Mouse (Mus musculus) spleen, embryonic (tissue): ENCODE results near the gene Anapc7.
"Not testable (repeated sequence)": the region's sequence is repeated elsewhere in the genome, so short reads cannot be mapped to it uniquely, and the experiment has no call there.

Experiments
- CTCF ChIA-PET: fragments of 350-600 bp; sonication (Branson Sonifier 250); formaldehyde crosslinking; loops from one replicate; lab custom pipeline; 2022; lab: Charles Lee

Gene Anapc7

DNA sequence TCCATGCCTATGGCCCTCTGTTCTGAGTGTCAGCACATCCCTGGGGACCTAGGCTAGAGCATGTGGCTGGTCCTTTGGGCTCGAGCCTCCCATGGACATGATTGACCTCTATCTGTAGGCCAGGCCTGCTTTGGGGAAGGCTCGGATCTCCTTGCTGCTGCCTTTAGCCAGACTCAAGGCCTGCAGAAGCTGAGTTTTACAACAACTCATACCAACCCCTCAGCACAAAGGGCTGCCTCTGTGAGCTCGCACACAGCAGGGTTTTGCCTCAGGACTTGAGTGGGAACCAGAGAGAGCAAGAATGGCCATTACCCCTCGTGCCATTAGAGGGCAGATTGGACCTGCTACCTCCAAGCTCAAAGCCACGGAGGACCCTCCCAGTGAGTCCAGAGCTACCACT is 27.4 kb downstream of the Anapc7 start:
- CTCF ChIA-PET, result interaction anchor here (0.6 to 0.7 kb wide), 2 partner anchors 126 to 277 kb away, joined by 3 to 6 read pairs; no protein-coding TSS in a partner anchor

DNA sequence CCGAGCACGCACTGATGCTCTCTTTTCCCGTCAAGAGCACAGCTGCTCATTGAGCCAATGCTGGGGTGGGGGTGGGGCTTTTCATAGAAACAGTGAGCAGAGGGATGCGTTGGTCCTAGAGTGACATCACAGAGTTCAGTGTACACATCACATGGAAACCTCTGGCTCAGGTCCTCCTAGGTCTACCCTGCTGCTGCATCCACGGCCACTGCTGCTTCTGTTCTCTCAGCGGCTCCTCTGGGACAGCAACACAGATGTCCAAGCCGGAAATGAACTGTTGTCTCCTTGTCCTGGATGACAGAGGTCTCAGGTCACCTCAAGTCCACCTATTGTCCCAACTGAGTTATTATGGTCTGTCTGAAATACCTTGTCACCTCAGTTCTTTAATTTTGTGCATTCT is 28.5 kb downstream of the Anapc7 start:
- CTCF ChIA-PET, result no interaction called here

DNA sequence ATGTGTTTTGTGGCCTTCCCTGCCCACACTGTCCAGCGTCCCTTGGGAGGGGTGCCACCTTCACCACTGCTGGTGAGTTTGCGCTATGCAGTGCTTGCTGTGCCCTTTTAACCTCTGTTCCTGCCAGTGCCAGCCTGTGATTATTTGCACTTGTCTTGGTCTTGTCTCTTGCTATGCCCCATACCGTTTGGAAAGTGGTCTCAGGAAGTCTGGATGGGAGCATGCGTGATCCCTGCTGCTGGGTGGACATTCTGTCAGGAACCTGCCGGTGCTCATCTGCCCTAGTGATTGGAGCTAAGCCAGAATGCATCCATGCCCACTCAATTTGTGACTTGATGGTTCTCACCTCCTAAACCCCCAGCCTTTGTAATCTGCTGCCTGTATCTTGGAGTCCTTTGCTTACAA is 29.4 kb downstream of the Anapc7 start:
- CTCF ChIA-PET, result no interaction called here

GRCm38 (mm10) chr5:122451324-122451723 is 29.8 kb downstream of the Anapc7 start:
- CTCF ChIA-PET, result no interaction called here

GRCm38 (mm10) chr5:122452194-122452593 is 30.7 kb downstream of the Anapc7 start:
- CTCF ChIA-PET, result no interaction called here

DNA sequence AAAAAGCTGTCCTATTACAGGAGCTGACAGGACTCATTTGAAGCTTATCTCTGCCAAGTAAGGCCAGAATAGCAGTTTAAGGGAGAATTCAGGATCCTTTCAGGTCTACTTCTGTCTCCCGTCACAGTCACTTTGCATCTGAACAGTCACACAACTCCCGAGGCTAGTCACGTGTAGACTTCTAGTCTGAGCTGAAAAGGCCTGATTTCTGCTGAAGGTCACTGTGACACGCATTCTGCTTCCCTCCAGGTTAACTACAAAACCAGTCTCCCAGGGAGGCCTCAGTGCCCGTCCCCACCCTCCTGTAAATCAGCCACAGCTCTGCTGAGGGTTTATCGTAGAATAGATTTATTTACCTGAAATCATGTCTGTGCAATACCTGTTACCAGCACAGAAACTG is 31.7 kb downstream of the Anapc7 start:
- CTCF ChIA-PET, result interaction anchor here (0.6 kb wide), 1 partner anchor 130 kb away, joined by 5 read pairs; no protein-coding TSS in a partner anchor

GRCm38 (mm10) chr5:122454442-122454841 is 32.9 kb downstream of the Anapc7 start:
- CTCF ChIA-PET, result no interaction called here

- CTCF ChIA-PET, result no interaction called here
Observed at GRCm38 (mm10) chr5:122454883-122455282, 33.4 kb downstream of the Anapc7 start.

GRCm38 (mm10) chr5:122455584-122455983 is 34.1 kb downstream of the Anapc7 start:
- CTCF ChIA-PET, result no interaction called here

DNA sequence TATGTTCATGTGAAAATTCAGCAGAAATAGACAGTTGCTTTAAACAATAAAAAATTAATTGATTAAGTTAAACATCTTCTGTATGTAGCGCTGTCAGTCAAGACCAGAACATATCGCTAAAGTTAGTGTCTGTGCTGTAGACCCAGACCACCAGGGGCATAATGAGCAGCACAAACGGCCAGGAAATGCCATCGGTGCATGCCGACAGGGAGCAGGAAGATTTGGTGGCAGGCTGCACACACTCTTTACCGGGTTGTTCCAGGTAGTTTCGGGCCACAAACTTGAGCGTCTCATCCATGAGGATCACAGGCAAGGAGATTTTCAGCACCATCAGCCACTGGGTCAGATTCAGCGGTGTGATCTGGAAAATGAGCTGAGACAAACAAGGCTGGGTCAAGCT is 35.6 kb downstream of the Anapc7 start:
- CTCF ChIA-PET, result not testable (repeated sequence)

DNA sequence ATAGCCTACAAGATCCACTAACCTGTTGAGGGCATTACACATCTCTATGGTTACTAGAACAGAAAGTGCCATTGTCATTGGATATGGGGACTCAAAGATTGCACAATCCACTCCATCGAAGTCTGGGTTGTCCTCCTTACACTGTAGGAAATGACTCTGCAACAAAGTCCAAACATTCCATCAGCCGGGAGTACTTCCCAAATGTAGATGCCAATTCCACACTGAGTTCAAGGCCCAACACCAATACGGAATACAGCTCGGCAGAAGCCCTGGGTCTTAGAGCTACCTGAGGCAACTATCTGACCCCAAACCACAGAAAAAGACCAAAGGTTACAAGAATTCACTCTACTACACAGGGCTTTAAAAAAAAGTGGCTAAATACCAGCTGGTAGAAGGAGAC is 36.6 kb downstream of the Anapc7 start:
- CTCF ChIA-PET, result interaction anchor here (0.5 kb wide), 1 partner anchor 103 kb away, joined by 10 read pairs; no protein-coding TSS in a partner anchor

- CTCF ChIA-PET, result no interaction called here
Observed at GRCm38 (mm10) chr5:122459335-122459734, 37.8 kb downstream of the Anapc7 start.

DNA sequence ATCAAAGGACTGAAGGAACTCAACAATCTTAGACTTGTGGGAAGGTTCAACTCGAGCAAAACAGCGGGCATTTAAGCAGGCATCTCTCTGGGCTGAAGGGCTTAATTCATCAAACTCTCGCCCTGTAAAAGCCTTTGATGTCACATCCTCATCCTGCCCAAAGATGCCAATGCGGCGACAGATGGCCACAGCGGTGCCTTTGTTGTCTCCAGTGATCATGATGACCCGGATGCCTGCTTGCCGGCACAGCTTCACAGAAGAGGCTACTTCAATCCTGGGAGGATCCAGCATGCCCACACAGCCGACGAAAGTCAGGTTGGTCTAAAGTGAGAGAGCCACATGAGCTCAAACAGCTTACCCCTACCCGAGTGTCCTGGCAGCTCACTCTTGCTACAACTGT is 39.2 kb downstream of the Anapc7 start:
- CTCF ChIA-PET, result interaction anchor here (0.6 to 1.0 kb wide), 2 partner anchors 20 to 63 kb away, joined by 3 to 8 read pairs; no protein-coding TSS in a partner anchor

DNA sequence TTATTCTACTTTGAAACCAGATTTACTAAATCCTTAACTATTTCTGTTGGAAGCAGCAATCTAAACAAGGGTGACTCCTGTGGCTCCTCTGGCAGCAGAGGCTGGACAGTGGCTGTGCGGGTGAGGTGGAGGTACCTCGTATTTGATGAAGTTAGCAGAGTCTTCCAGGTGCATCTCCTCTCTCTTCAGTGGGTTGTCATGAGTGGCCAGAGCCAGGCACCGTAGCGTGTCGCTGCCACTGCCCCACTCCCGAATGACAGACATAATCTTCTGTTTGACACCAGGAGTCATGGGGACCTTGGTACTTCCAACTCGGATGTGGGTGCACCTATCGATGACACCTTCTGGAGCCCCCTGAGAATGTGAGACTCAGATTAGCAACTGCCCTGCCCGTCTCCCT is 39.9 kb downstream of the Anapc7 start:
- CTCF ChIA-PET, result no interaction called here

- CTCF ChIA-PET, result interaction anchor here (0.6 kb wide), 1 partner anchor 453 kb away, joined by 3 read pairs; no protein-coding TSS in a partner anchor
Observed at GRCm38 (mm10) chr5:122471658-122472057, 50.2 kb downstream of the Anapc7 start.

- CTCF ChIA-PET, result interaction anchor here (0.6 kb wide), 1 partner anchor 251 kb away, joined by 6 read pairs; no protein-coding TSS in a partner anchor
Observed at GRCm38 (mm10) chr5:122474643-122475363, 53.3 kb downstream of the Anapc7 start.

GRCm38 (mm10) chr5:122476078-122476477 is 54.6 kb downstream of the Anapc7 start:
- CTCF ChIA-PET, result interaction anchor here (0.7 kb wide), 1 partner anchor 166 kb away, joined by 4 read pairs; no protein-coding TSS in a partner anchor

- CTCF ChIA-PET, result interaction anchor here (0.5 kb wide), 1 partner anchor 424 kb away, joined by 4 read pairs; no protein-coding TSS in a partner anchor
Observed at GRCm38 (mm10) chr5:122477492-122477891, 56.0 kb downstream of the Anapc7 start.

DNA sequence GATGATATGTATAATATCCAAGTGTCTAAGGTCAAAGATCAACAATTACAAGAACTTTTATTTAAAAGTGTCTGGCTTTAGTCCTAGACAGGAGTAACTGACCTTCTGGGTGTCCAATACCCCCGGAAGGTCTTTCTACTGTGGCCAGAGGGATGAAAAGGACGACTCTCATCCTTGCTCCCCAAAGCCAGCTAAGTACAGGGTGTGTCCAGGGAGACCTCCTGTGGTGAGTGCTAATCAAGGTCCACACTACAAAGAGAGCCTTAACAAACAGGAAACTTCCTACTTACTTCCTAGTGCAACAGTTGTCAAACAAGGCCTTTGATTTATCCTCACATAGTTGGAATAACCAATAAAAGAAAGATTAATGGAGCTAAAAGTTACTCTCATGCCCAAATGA is 57.6 kb downstream of the Anapc7 start:
- CTCF ChIA-PET, result no interaction called here

- CTCF ChIA-PET, result no interaction called here
Observed at GRCm38 (mm10) chr5:122481844-122482243, 60.4 kb downstream of the Anapc7 start.

DNA sequence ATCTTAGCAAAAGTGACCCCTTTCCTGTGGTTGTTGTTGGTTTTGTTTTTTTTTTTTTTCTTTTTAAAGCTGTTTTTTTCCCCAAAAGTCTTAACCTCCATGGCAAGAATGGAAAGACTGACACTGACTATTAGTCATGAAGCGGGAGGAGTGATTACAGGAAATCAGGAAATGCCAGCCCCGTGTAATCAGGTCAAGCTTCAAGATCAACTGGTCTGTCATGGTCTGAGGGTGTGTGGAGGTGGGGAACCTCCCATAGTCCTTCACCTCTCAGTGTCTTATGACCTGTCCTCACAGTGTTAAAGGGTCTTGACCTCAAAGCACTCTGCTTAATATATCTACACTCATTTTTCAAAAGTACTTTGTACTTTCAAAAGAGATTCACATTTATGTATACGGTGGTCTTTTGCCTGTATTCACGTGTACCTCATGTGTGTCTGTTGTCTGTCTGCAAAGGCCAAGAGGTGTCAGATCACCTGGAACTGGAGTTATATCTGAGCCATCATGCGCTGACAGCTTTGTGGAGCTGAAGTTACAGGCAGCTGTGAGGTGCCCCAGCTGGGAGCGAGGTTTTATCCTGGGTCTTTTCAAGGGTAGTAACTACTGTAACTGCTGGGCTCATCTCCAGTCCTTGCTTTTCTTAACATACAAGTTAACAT is 61.4 kb downstream of the Anapc7 start:
- CTCF ChIA-PET, result interaction anchor here (0.7 kb wide), 1 partner anchor 29 kb away, joined by 3 read pairs; no protein-coding TSS in a partner anchor

DNA sequence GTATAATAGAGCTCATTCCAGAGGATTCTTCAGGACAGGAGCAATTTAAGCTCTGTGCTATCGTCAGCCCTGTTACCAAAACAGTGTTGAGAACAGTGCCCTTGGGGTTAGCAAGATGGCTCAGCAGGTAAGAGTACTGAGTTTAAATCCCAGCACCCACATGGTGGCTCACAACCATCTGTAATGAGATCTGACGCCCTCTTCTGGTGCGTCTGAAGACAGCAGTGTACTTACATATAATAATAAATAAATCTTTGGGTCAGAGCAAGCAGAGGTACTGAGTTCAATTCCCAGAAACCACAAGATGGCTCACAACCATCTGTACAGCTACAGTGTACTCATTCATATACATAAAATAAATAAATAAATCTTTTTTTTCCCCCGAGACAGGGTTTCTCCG is 64.8 kb downstream of the Anapc7 start:
- CTCF ChIA-PET, result not testable (repeated sequence)
